ENCODE assay signal across 25 mouse cellular contexts in genomic region chr19:42571291-42571690, GRCm38 (mm10). TPM values are rescaled to one million over a fixed set of nuclear protein-coding genes. Genes with fewer than 3 reads are reported as not detected.
A peak's percentile ranks its signal among the peaks of the same experiment; 100 is the strongest.
DNase-seq lines count a peak whose midpoint lies in the region; ATAC-seq lines count a peak whose summit lies in the region.
"Had no signal": no experiment of that assay in that cellular context is flagged by ENCODE, and none has a peak within 500 bp of the region (broad histone marks: within the 10 kb centered on the region; RNA-seq: fewer than 3 reads in every experiment).

No protein-coding gene starts in this region.

- H3K9me3 ChIP-seq in forebrain, embryonic 12.5 days: no peaks in the 10 kb centered on the region
- H3K9me3 ChIP-seq in forebrain, embryonic 11.5 days (ENCODE audit: control insufficient read depth, low read length): no peaks in the 10 kb centered on the region
- no peaks in the 10 kb centered on the region for H3K9me3 ChIP-seq in hindbrain, embryonic 14.5 days (ENCODE audit: control insufficient read depth, low read length)
- no peaks in the 10 kb centered on the region for H3K9me3 ChIP-seq in hindbrain, embryonic 10.5 days
- no peaks in the 10 kb centered on the region for H3K9me3 ChIP-seq in midbrain, embryonic 13.5 days
- no peaks in the 10 kb centered on the region for H3K9me3 ChIP-seq in heart, embryonic 10.5 days
- H3K9me3 ChIP-seq: embryonic facial prominence, embryonic 10.5 days; heart, embryonic 13.5 days; kidney, embryonic 15.5 days; limb, embryonic 15.5 days; megakaryocyte, embryonic 14.5 days had no signal

- no peak overlapping the region for H3K4me2 ChIP-seq in forebrain, embryonic 12.5 days
- no peak overlapping the region for H3K4me2 ChIP-seq in forebrain, embryonic 11.5 days (ENCODE audit: low read depth, low read length, severe bottlenecking)
- H3K4me2 ChIP-seq in hindbrain, embryonic 14.5 days (replicated peaks): no peak overlapping the region
- H3K4me2 ChIP-seq in midbrain, embryonic 13.5 days (replicated peaks): no peak overlapping the region
- H3K4me2 ChIP-seq: heart, embryonic 13.5 days; kidney, embryonic 15.5 days; limb, embryonic 15.5 days; lung, embryonic 14.5 days had no signal

- no peaks in the 10 kb centered on the region; the same call in none of the 2 replicates for H3K4me1 ChIP-seq in forebrain, embryonic 12.5 days
- no peaks in the 10 kb centered on the region for H3K4me1 ChIP-seq in forebrain, embryonic 11.5 days (replicated peaks; ENCODE audit: control insufficient read depth, insufficient read depth, low read length)
- no peaks in the 10 kb centered on the region for H3K4me1 ChIP-seq in hindbrain, embryonic 14.5 days (replicated peaks; ENCODE audit: control insufficient read depth, insufficient read depth, low read length)
- H3K4me1 ChIP-seq in hindbrain, embryonic 10.5 days (replicated peaks): no peaks in the 10 kb centered on the region
- H3K4me1 ChIP-seq in midbrain, embryonic 13.5 days (replicated peaks): peaks cover 18% of the 10 kb centered on the region
- peaks cover 4% of the 10 kb centered on the region; the same call in 1 of the 2 replicates for H3K4me1 ChIP-seq in heart, embryonic 10.5 days
- H3K4me1 ChIP-seq: embryonic facial prominence, embryonic 10.5 days; kidney, embryonic 15.5 days; limb, embryonic 15.5 days had no signal

- H3K9ac ChIP-seq in forebrain, embryonic 12.5 days: no peak overlapping the region
- H3K9ac ChIP-seq in forebrain, embryonic 11.5 days (ENCODE audit: low read length): no peak overlapping the region
- H3K9ac ChIP-seq in hindbrain, embryonic 14.5 days: no peak overlapping the region
- no peak overlapping the region for H3K9ac ChIP-seq in midbrain, embryonic 13.5 days (replicated peaks)
- H3K9ac ChIP-seq: heart, embryonic 13.5 days; kidney, embryonic 15.5 days; limb, embryonic 15.5 days; liver, embryonic 14.5 days; lung, embryonic 14.5 days had no signal

- 76% methylated on average over 4 of the region's 4 CpGs for WGBS in forebrain, embryonic 12.5 days
- WGBS in forebrain, embryonic 11.5 days: 78% methylated on average over 4 of the region's 4 CpGs
- WGBS in hindbrain, embryonic 14.5 days: 61% methylated on average over 4 of the region's 4 CpGs
- WGBS in hindbrain, embryonic 10.5 days: 89% methylated on average over 4 of the region's 4 CpGs
- WGBS in midbrain, embryonic 13.5 days: 37% methylated on average over 4 of the region's 4 CpGs
- WGBS in heart, embryonic 10.5 days: 84% methylated on average over 4 of the region's 4 CpGs

- no peak overlapping the region for H3K4me3 ChIP-seq in forebrain, embryonic 12.5 days (replicated peaks)
- H3K4me3 ChIP-seq in forebrain, embryonic 11.5 days (ENCODE audit: low read depth, low read length): no peak overlapping the region
- H3K4me3 ChIP-seq in hindbrain, embryonic 14.5 days (replicated peaks; ENCODE audit: low read length): no peak overlapping the region
- H3K4me3 ChIP-seq in hindbrain, embryonic 10.5 days: no peak overlapping the region
- H3K4me3 ChIP-seq in midbrain, embryonic 13.5 days (replicated peaks): no peak overlapping the region
- H3K4me3 ChIP-seq in heart, embryonic 10.5 days: no peak overlapping the region
- H3K4me3 ChIP-seq: embryonic facial prominence, embryonic 10.5 days; heart, embryonic 13.5 days; kidney, embryonic 15.5 days; limb, embryonic 15.5 days; megakaryocyte, embryonic 14.5 days had no signal

- DNase-seq in forebrain, embryonic 11.5 days (ENCODE audit: low spot score): no peak
- DNase-seq in hindbrain, embryonic 14.5 days (ENCODE audit: low spot score): no peak
- DNase-seq in hindbrain, embryonic 10.5 days (ENCODE audit: low spot score): no peak
- peak; percentile 83 for DNase-seq in retina, adult 2 months (ENCODE audit: low read depth, low spot score)
- DNase-seq in heart, embryonic 10.5 days (ENCODE audit: low spot score): no peak
- DNase-seq in urinary bladder, postnatal 36 days (ENCODE audit: low spot score in 2 of 2): no peak
- DNase-seq: adrenal gland, postnatal 10 days; cerebellum, adult 9-11 months; gastrocnemius, postnatal 25 days; heart, adult 18-20 months; heart, postnatal 14 days; kidney, adult 11 months; left cerebral cortex, postnatal 4 days; lung, postnatal 36 days; right cerebral cortex, postnatal 4 days; thymus, postnatal 14 days had no signal

- H3K27me3 ChIP-seq in forebrain, embryonic 12.5 days: no peaks in the 10 kb centered on the region
- H3K27me3 ChIP-seq in forebrain, embryonic 11.5 days (ENCODE audit: control insufficient read depth, insufficient read depth, low read length): no peaks in the 10 kb centered on the region
- no peaks in the 10 kb centered on the region for H3K27me3 ChIP-seq in hindbrain, embryonic 14.5 days (ENCODE audit: control insufficient read depth, insufficient read depth, low read length)
- no peaks in the 10 kb centered on the region for H3K27me3 ChIP-seq in hindbrain, embryonic 10.5 days (ENCODE audit: insufficient read depth, poor library complexity, severe bottlenecking)
- H3K27me3 ChIP-seq in midbrain, embryonic 13.5 days: no peaks in the 10 kb centered on the region
- no peaks in the 10 kb centered on the region for H3K27me3 ChIP-seq in heart, embryonic 10.5 days (ENCODE audit: insufficient read depth, poor library complexity, severe bottlenecking)
- H3K27me3 ChIP-seq: heart, embryonic 13.5 days; kidney, embryonic 15.5 days; limb, embryonic 15.5 days; megakaryocyte, embryonic 14.5 days had no signal

- no peak for ATAC-seq in forebrain, embryonic 12.5 days (ENCODE audit: low FRiP score)
- ATAC-seq in forebrain, embryonic 11.5 days (replicated peaks; ENCODE audit: low FRiP score): no peak
- no peak for ATAC-seq in hindbrain, embryonic 14.5 days (ENCODE audit: low FRiP score)
- ATAC-seq in midbrain, embryonic 13.5 days: peak; percentile 17; the same call in 1 of the 2 replicates

- H3K36me3 ChIP-seq in forebrain, embryonic 12.5 days (replicated peaks): no peaks in the 10 kb centered on the region
- no peaks in the 10 kb centered on the region for H3K36me3 ChIP-seq in forebrain, embryonic 11.5 days (ENCODE audit: control insufficient read depth, insufficient read depth, low read length)
- H3K36me3 ChIP-seq in hindbrain, embryonic 14.5 days (replicated peaks; ENCODE audit: control insufficient read depth, insufficient read depth): no peaks in the 10 kb centered on the region
- peaks cover 12% of the 10 kb centered on the region for H3K36me3 ChIP-seq in hindbrain, embryonic 10.5 days
- H3K36me3 ChIP-seq in midbrain, embryonic 13.5 days: no peaks in the 10 kb centered on the region
- peaks cover 4% of the 10 kb centered on the region; the same call in 1 of the 2 replicates for H3K36me3 ChIP-seq in heart, embryonic 10.5 days
- H3K36me3 ChIP-seq: kidney, embryonic 15.5 days; limb, embryonic 15.5 days had no signal

- 0 out of 2 replicates have a peak overlapping the region, but pooled peaks have one; percentile 25 for H3K27ac ChIP-seq in forebrain, embryonic 12.5 days
- H3K27ac ChIP-seq in forebrain, embryonic 11.5 days (ENCODE audit: low read depth, low read length): no peak overlapping the region
- peak overlapping the region; percentile 35; the same call in 1 of the 2 replicates for H3K27ac ChIP-seq in hindbrain, embryonic 14.5 days
- no peak overlapping the region for H3K27ac ChIP-seq in hindbrain, embryonic 10.5 days
- H3K27ac ChIP-seq in midbrain, embryonic 13.5 days: peak overlapping the region; percentile 60
- H3K27ac ChIP-seq in heart, embryonic 10.5 days: no peak overlapping the region
- H3K27ac ChIP-seq: embryonic facial prominence, embryonic 10.5 days; heart, embryonic 13.5 days; kidney, embryonic 15.5 days; limb, embryonic 15.5 days; liver, embryonic 14.5 days had no signal

RNA-seq across cellular contexts. Expression of gene Loxl4, which starts 41.3 kb away (rescaled TPM):
- polyA plus RNA-seq in forebrain, embryonic 12.5 days (2016; fragmentation: Nextera tagmentation; extraction: Ambion mirVana): 0.24 and 0.34 TPM in 2 replicates
- 0.12 and 0.20 TPM in 2 replicates for polyA plus RNA-seq in forebrain, embryonic 11.5 days (2014; fragmentation: Nextera tagmentation; extraction: Ambion mirVana)
- 0.13 and 0.27 TPM in 2 replicates for polyA plus RNA-seq in hindbrain, embryonic 14.5 days (2014; fragmentation: Nextera tagmentation; extraction: Ambion mirVana)
- 0.18 and 0.37 TPM in 2 replicates for polyA plus RNA-seq in hindbrain, embryonic 10.5 days (2016; fragmentation: Nextera tagmentation; extraction: Ambion mirVana)
- 0.11 and 0.17 TPM in 2 replicates for polyA plus RNA-seq in midbrain, embryonic 13.5 days (2015; fragmentation: Nextera tagmentation; extraction: Ambion mirVana)
- 0.04 and 0.10 TPM in 2 replicates for polyA plus RNA-seq in heart, embryonic 10.5 days (2016; fragmentation: Nextera tagmentation; extraction: Ambion mirVana)

RNA-seq across cellular contexts. Expression of gene R3hcc1l, which starts 52.7 kb away (rescaled TPM):
- polyA plus RNA-seq in forebrain, embryonic 12.5 days (2016; fragmentation: Nextera tagmentation; extraction: Ambion mirVana): 22.9 and 24.8 TPM in 2 replicates
- 23.2 and 25.7 TPM in 2 replicates for polyA plus RNA-seq in forebrain, embryonic 11.5 days (2014; fragmentation: Nextera tagmentation; extraction: Ambion mirVana)
- polyA plus RNA-seq in hindbrain, embryonic 14.5 days (2014; fragmentation: Nextera tagmentation; extraction: Ambion mirVana): 12.7 and 18.7 TPM in 2 replicates
- 15.4 and 25.0 TPM in 2 replicates for polyA plus RNA-seq in hindbrain, embryonic 10.5 days (2016; fragmentation: Nextera tagmentation; extraction: Ambion mirVana)
- polyA plus RNA-seq in midbrain, embryonic 13.5 days (2015; fragmentation: Nextera tagmentation; extraction: Ambion mirVana): 14.7 and 15.7 TPM in 2 replicates
- 13.7 and 15.0 TPM in 2 replicates for polyA plus RNA-seq in heart, embryonic 10.5 days (2016; fragmentation: Nextera tagmentation; extraction: Ambion mirVana)

Comparison
In these comparisons a context has a peak if more than half of its experiments do, and no peak if none do; other contexts are left out.
1. H3K27ac ChIP-seq: peak in forebrain, embryonic 12.5 days (single experiment), hindbrain, embryonic 14.5 days (single experiment) and midbrain, embryonic 13.5 days (single experiment); none in forebrain, embryonic 11.5 days (single experiment), hindbrain, embryonic 10.5 days (single experiment) and heart, embryonic 10.5 days (single experiment).